Mouse (Mus musculus) stomach, embryonic 14.5 days (tissue): ENCODE results near the gene H2-Q4. TPM values are rescaled to one million over a fixed set of nuclear protein-coding genes. Genes with fewer than 3 reads are reported as not detected.

Source experiments
- polyA plus RNA-seq: library from polyadenylated mRNA; unstranded; fragments of >200 nt; fragmentation: Nextera tagmentation; extraction: Ambion mirVana; gene quantifications from 2 replicates; pipeline ENCODE4 v1.2.1, GENCODE M21; 2014

Gene H2-Q4
- polyA plus RNA-seq, 1 experiment from 2014 or later = 2.1 TPM

Other genes starting within 250 kb of the H2-Q4 start
- gene Apom, start 247.6 kb upstream of the H2-Q4 start, polyA plus RNA-seq = 0.75 and 0.77 TPM in 2 replicates
- 86.5 and 89.0 TPM in 2 replicates for gene Bag6, start 244.4 kb upstream of the H2-Q4 start, polyA plus RNA-seq
- 209 and 222 TPM in 2 replicates for gene Prrc2a, start 214.7 kb upstream of the H2-Q4 start, polyA plus RNA-seq
- 16.4 and 19.6 TPM in 2 replicates for gene Aif1, start 203.5 kb upstream of the H2-Q4 start, polyA plus RNA-seq
- 18.5 and 21.1 TPM in 2 replicates for gene Lst1, start 191.2 kb upstream of the H2-Q4 start, polyA plus RNA-seq
- gene Ltb, start 185.2 kb upstream of the H2-Q4 start, polyA plus RNA-seq = 1.4 and 1.8 TPM in 2 replicates
- 0.20 and 0.34 TPM in 2 replicates for gene Tnf, start 177.6 kb upstream of the H2-Q4 start, polyA plus RNA-seq
- 0.42 and 0.59 TPM in 2 replicates for gene Lta, start 174.3 kb upstream of the H2-Q4 start, polyA plus RNA-seq
- gene Gm16181, start 158.8 kb upstream of the H2-Q4 start, polyA plus RNA-seq = not detected in 2 replicates
- 8.1 and 8.5 TPM in 2 replicates for gene Atp6v1g2, start 146.0 kb upstream of the H2-Q4 start, polyA plus RNA-seq
- gene Nfkbil1, start 143.8 kb upstream of the H2-Q4 start, polyA plus RNA-seq = 3.5 and 3.8 TPM in 2 replicates
- 467 and 480 TPM in 2 replicates for gene Ddx39b, start 137.9 kb upstream of the H2-Q4 start, polyA plus RNA-seq
- gene H2-D1, start 116.9 kb upstream of the H2-Q4 start, polyA plus RNA-seq = 77.6 and 83.3 TPM in 2 replicates
- 0.49 and 0.60 TPM in 2 replicates for gene H2-Q1, start 59.2 kb upstream of the H2-Q4 start, polyA plus RNA-seq
- gene H2-Q2, start 37.4 kb upstream of the H2-Q4 start, polyA plus RNA-seq = 2.3 and 3.1 TPM in 2 replicates
- gene H2-Q6, start 45.2 kb downstream of the H2-Q4 start, polyA plus RNA-seq = 0.30 and 0.76 TPM in 2 replicates
- 2.6 and 4.6 TPM in 2 replicates for gene H2-Q7, start 59.5 kb downstream of the H2-Q4 start, polyA plus RNA-seq
- 0.71 and 1.1 TPM in 2 replicates for gene H2-Q10, start 90.5 kb downstream of the H2-Q4 start, polyA plus RNA-seq
- 0.17 TPM in 1 of 2 replicates, not detected in the other for gene Pou5f1, start 126.4 kb downstream of the H2-Q4 start, polyA plus RNA-seq
- gene Tcf19, start 137.2 kb downstream of the H2-Q4 start, polyA plus RNA-seq = 87.4 and 90.1 TPM in 2 replicates
- gene Cchcr1, start 137.5 kb downstream of the H2-Q4 start, polyA plus RNA-seq = 16.7 and 19.0 TPM in 2 replicates
- 0.81 and 1.1 TPM in 2 replicates for gene Psors1c2, start 153.6 kb downstream of the H2-Q4 start, polyA plus RNA-seq
- 0.17 TPM in 1 of 2 replicates, not detected in the other for gene Cdsn, start 172.5 kb downstream of the H2-Q4 start, polyA plus RNA-seq
- gene 2300002M23Rik, start 187.8 kb downstream of the H2-Q4 start, polyA plus RNA-seq = 0.66 TPM in 1 of 2 replicates, not detected in the other
- 20.2 and 25.2 TPM in 2 replicates for gene Sfta2, start 221.9 kb downstream of the H2-Q4 start, polyA plus RNA-seq
- not detected in 2 replicates for gene Gm9573, start 247.0 kb downstream of the H2-Q4 start, polyA plus RNA-seq